Mouse (Mus musculus): ENCODE data around the gene Tbc1d8b. TPM values are rescaled to one million over a fixed set of nuclear protein-coding genes. Genes with fewer than 3 reads are reported as not detected.

Tbc1d8b gene
- polyA plus RNA-seq (2015; fragmentation: Nextera tagmentation; extraction: Ambion mirVana): 0.65 and 0.82 TPM in 2 replicates

GRCm38 (mm10) chrX:139684775-139685695 is at the start of gene Tbc1d8b:
Tbc1d8b (plus strand) TSS chrX:139684996.
- Histone ChIP-seq H3K4me3 (peak within 1 kb of the TSS; percentile 54), H3K4me2 (peak within 1 kb of the TSS; percentile 70), H3K27ac (no peak within 1 kb of the TSS), H3K9me3 (no peaks in the 10 kb centered on the region), H3K36me3 (replicated peaks) (no peaks in the 10 kb centered on the region), H3K27me3 (replicated peaks) (0 out of 2 replicates have a peak, but pooled peaks cover 2% of the 10 kb centered on the region), H3K4me1 (no peaks in the 10 kb centered on the region), H3K9ac (0 out of 2 replicates have a peak within 1 kb of the TSS, but pooled peaks have one; percentile 25)
- ATAC-seq (replicated peaks): peak; percentile 100
- WGBS: 15% methylated on average over 43 of the region's 43 CpGs

- Histone ChIP-seq H3K4me1 (no peaks in the 10 kb centered on the region), H3K36me3 (replicated peaks) (no peaks in the 10 kb centered on the region), H3K4me2 (no peak overlapping the region), H3K4me3 (no peak overlapping the region), H3K27me3 (replicated peaks) (no peaks in the 10 kb centered on the region), H3K27ac (no peak overlapping the region), H3K9ac (no peak overlapping the region), H3K9me3 (no peaks in the 10 kb centered on the region)
- no peak for ATAC-seq (replicated peaks)
- WGBS: 71% methylated on average over 2 of the region's 2 CpGs
Measured at GRCm38 (mm10) chrX:139639744-139640143, 45.1 kb upstream of the Tbc1d8b start.

- Histone ChIP-seq H3K4me3 (no peak overlapping the region), H3K9me3 (no peaks in the 10 kb centered on the region), H3K4me2 (no peak overlapping the region), H3K27me3 (replicated peaks) (no peaks in the 10 kb centered on the region), H3K36me3 (replicated peaks) (no peaks in the 10 kb centered on the region), H3K9ac (no peak overlapping the region), H3K4me1 (no peaks in the 10 kb centered on the region), H3K27ac (no peak overlapping the region)
- no peak for ATAC-seq (replicated peaks)
Measured at GRCm38 (mm10) chrX:139640418-139640817, 44.4 kb upstream of the Tbc1d8b start.

- no peak for ATAC-seq (replicated peaks)
- Histone ChIP-seq H3K4me3 (no peak overlapping the region), H3K27me3 (replicated peaks) (no peaks in the 10 kb centered on the region), H3K36me3 (replicated peaks) (no peaks in the 10 kb centered on the region), H3K27ac (no peak overlapping the region), H3K9me3 (no peaks in the 10 kb centered on the region), H3K4me2 (no peak overlapping the region), H3K9ac (no peak overlapping the region), H3K4me1 (no peaks in the 10 kb centered on the region)
- WGBS: 74% methylated on average over 5 of the region's 5 CpGs
Measured at GRCm38 (mm10) chrX:139652226-139652625, 32.6 kb upstream of the Tbc1d8b start.

DNA sequence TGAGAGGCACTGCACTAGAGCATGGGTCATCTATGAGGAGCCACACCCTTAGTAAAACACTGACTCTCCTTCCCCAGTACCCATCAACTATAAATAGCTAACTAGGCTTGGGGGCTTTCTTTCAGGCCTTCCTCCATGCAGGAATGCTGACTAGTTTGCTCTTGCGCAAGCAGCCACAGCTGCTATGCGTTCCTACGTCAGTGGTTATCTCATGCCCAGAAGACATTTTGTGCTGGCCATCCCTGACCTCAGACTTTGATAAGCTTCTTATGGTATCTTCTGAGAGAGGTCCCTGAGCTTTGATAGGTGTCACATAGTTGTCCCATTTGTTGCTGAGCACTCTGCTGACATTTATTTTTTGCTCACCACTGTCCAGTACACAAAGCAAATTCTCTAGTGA is 31.5 kb upstream of the Tbc1d8b start:
- WGBS: 96% methylated on average over 3 of the region's 3 CpGs
- H3K27ac ChIP-seq: no peak overlapping the region
- no peak for ATAC-seq (replicated peaks)

DNA sequence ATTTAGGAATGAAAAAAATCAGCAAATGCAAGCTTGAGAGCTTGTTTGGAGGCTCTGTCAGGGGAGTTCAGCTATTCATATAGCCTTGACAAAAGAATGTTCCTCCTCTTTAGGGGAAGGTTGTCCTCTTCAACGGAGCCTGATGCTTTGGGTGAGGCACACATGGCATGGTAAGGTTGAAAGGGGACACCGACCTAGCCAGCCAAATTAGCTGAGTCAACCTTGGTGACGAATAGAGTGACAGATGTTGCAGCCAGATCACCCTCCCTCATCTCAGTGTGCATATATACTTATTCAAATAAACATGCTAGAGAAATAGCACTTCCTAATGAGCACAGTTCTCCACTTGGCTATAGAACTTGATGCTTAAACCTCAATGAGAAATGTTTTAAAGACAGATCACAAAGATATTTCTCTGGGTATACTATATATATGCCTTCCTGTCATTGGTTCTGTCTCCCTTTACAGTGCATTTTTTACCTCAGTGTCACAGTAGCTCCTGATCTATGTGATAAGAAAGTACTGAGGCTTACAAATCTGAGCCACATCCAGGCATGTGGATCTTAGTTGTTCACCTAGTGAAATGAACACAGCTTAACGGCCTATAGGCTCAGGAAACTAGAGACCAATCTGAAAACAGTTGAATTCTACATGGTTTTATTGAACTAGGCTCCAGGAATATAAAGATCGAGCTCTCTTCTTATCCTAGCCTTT is 30.3 kb upstream of the Tbc1d8b start:
- Histone ChIP-seq H3K9me3 (no peaks in the 10 kb centered on the region), H3K27ac (no peak overlapping the region)
- WGBS: 69% methylated on average over 5 of the region's 5 CpGs

More for the DNA sequence above, 31.5 kb upstream of the Tbc1d8b start:
- H3K9ac ChIP-seq: no peak overlapping the region
- H3K9me3 ChIP-seq: no peaks in the 10 kb centered on the region
- no peaks in the 10 kb centered on the region for H3K4me1 ChIP-seq
- no peak overlapping the region for H3K4me3 ChIP-seq
- H3K4me2 ChIP-seq: no peak overlapping the region
- no peaks in the 10 kb centered on the region for H3K36me3 ChIP-seq (replicated peaks)
- H3K27me3 ChIP-seq (replicated peaks): no peaks in the 10 kb centered on the region

GRCm38 (mm10) chrX:139662111-139662510 is 22.7 kb upstream of the Tbc1d8b start:
- no peak overlapping the region for H3K27ac ChIP-seq
- no peak overlapping the region for H3K4me3 ChIP-seq
- no peak for ATAC-seq (replicated peaks)
- H3K4me1 ChIP-seq: no peaks in the 10 kb centered on the region
- no peak overlapping the region for H3K9ac ChIP-seq
- H3K36me3 ChIP-seq (replicated peaks): no peaks in the 10 kb centered on the region
- no peaks in the 10 kb centered on the region for H3K9me3 ChIP-seq
- 0 out of 2 replicates have a peak, but pooled peaks cover 2% of the 10 kb centered on the region for H3K27me3 ChIP-seq (replicated peaks)
- WGBS: 56% methylated on average over 1 of the region's 1 CpGs
- H3K4me2 ChIP-seq: no peak overlapping the region

More for the DNA sequence above, 30.3 kb upstream of the Tbc1d8b start:
- Histone ChIP-seq H3K4me1 (no peaks in the 10 kb centered on the region), H3K4me2 (no peak overlapping the region), H3K4me3 (no peak overlapping the region), H3K9ac (no peak overlapping the region), H3K36me3 (replicated peaks) (no peaks in the 10 kb centered on the region), H3K27me3 (replicated peaks) (no peaks in the 10 kb centered on the region)
- ATAC-seq (replicated peaks): no peak

GRCm38 (mm10) chrX:139665829-139666228 is 19.0 kb upstream of the Tbc1d8b start:
- no peak overlapping the region for H3K4me3 ChIP-seq
- H3K27me3 ChIP-seq (replicated peaks): 0 out of 2 replicates have a peak, but pooled peaks cover 2% of the 10 kb centered on the region
- H3K36me3 ChIP-seq (replicated peaks): no peaks in the 10 kb centered on the region
- ATAC-seq (replicated peaks): no peak
- H3K27ac ChIP-seq: no peak overlapping the region
- H3K9me3 ChIP-seq: no peaks in the 10 kb centered on the region
- H3K4me2 ChIP-seq: no peak overlapping the region
- WGBS: 75% methylated on average over 2 of the region's 2 CpGs
- no peak overlapping the region for H3K9ac ChIP-seq
- H3K4me1 ChIP-seq: no peaks in the 10 kb centered on the region

DNA sequence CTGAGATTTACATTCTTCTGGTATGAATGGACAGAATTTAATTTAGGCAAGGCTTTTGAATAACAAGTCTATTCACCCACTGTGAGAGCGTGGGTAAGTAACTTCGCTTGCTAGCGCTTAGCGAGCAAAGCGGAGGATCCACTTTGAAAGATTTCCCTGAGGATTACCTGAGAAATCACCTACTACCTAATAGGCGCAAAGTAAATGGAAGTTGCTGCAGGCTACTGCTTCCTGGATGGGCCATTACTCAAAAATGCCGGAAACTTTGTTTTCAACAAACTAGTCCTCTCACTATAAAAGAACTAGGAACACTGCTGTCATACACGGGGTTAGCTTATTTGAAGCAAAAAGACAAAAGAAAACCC is 404 bp upstream of the Tbc1d8b start:
- H3K36me3 ChIP-seq (replicated peaks): no peaks in the 10 kb centered on the region
- 0 out of 2 replicates have a peak, but pooled peaks cover 2% of the 10 kb centered on the region for H3K27me3 ChIP-seq (replicated peaks)
- no peak; the same call in 1 of the 2 replicates for ATAC-seq (replicated peaks)
- no peak overlapping the region for H3K27ac ChIP-seq
- WGBS: 30% methylated on average over 8 of the region's 8 CpGs
- H3K9ac ChIP-seq: no peak overlapping the region
- H3K4me3 ChIP-seq: peak overlapping the region; percentile 54
- H3K9me3 ChIP-seq: no peaks in the 10 kb centered on the region
- H3K4me1 ChIP-seq: no peaks in the 10 kb centered on the region
- H3K4me2 ChIP-seq: peak overlapping the region; percentile 70

DNA sequence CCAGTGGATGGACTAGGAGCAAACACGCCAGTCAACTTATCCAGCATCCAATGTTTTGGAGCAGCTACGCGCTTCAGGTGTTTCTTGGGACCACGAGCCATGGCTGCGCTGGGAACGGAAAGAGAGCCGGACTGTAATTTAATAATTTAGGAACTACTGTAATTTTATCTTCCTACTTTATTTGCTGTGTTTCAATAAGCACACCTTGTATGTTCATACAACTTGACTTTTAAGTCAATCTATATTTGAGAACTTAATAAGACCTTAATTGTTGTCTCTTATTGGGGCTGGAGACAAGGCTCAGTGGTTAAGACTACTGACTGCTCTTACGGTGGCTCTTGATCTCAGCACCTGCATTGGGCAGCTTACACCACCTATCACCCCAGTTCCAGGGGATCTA is 29.6 kb downstream of the Tbc1d8b start, which contains the start of gene Gm15013:
Gm15013 (minus strand) TSS at position 101 of the 400 bp plus-strand sequence.
- H3K27me3 ChIP-seq (replicated peaks): no peaks in the 10 kb centered on the region; the same call in 1 of the 2 replicates
- H3K9ac ChIP-seq: no peak within 1 kb of the TSS
- no peak within 1 kb of the TSS for H3K4me2 ChIP-seq
- H3K4me1 ChIP-seq: no peaks in the 10 kb centered on the region
- no peaks in the 10 kb centered on the region for H3K36me3 ChIP-seq (replicated peaks)
- ATAC-seq (replicated peaks): no peak
- H3K4me3 ChIP-seq: no peak within 1 kb of the TSS
- no peak within 1 kb of the TSS for H3K27ac ChIP-seq
- no peaks in the 10 kb centered on the region for H3K9me3 ChIP-seq
- WGBS: 94% methylated on average over 8 of the region's 8 CpGs

- Histone ChIP-seq H3K36me3 (replicated peaks) (no peaks in the 10 kb centered on the region), H3K4me2 (no peak overlapping the region), H3K9me3 (no peaks in the 10 kb centered on the region), H3K9ac (no peak overlapping the region), H3K27ac (no peak overlapping the region), H3K4me3 (no peak overlapping the region), H3K27me3 (replicated peaks) (peaks cover 5% of the 10 kb centered on the region; the same call in 1 of the 2 replicates), H3K4me1 (no peaks in the 10 kb centered on the region)
- WGBS: 96% methylated on average over 2 of the region's 2 CpGs
- no peak for ATAC-seq (replicated peaks)
Measured at GRCm38 (mm10) chrX:139722350-139722749, 37.6 kb downstream of the Tbc1d8b start.

DNA sequence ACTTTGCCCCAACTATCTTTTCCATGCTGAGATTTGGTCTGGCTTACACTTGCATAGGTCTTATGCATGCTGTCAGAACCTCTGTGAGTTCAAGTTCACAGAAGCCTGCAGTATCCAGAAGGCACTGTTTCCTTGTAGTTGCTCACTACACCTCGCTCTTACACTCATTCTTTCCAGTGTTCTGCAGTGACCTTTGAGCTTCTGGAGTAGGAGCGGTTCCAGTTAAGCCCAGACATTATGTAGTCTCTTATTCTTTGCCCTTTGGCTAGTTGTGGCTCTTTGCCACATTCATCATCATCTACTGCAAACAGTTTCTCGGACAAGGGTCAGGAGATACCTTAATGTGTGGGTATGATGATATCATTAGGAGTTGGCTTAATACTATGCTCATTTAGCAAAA is 45.7 kb downstream of the Tbc1d8b start:
- H3K4me3 ChIP-seq: no peak overlapping the region
- no peaks in the 10 kb centered on the region for H3K9me3 ChIP-seq
- no peak overlapping the region for H3K4me2 ChIP-seq
- 90% methylated on average over 3 of the region's 3 CpGs for WGBS
- H3K27me3 ChIP-seq (replicated peaks): 0 out of 2 replicates have a peak, but pooled peaks cover 4% of the 10 kb centered on the region
- no peaks in the 10 kb centered on the region for H3K36me3 ChIP-seq (replicated peaks)
- H3K9ac ChIP-seq: no peak overlapping the region
- no peaks in the 10 kb centered on the region for H3K4me1 ChIP-seq
- H3K27ac ChIP-seq: no peak overlapping the region
- no peak for ATAC-seq (replicated peaks)

Data from midbrain, embryonic 15.5 days (tissue).